Mouse (Mus musculus): ENCODE results near the gene Itgb1bp2. TPM values are rescaled to one million over a fixed set of nuclear protein-coding genes. Genes with fewer than 3 reads are reported as not detected.

The Itgb1bp2 gene
- polyA plus RNA-seq (2015; fragmentation: Nextera tagmentation; extraction: Ambion mirVana), result 1.5 and 1.6 TPM in 2 replicates

DNA sequence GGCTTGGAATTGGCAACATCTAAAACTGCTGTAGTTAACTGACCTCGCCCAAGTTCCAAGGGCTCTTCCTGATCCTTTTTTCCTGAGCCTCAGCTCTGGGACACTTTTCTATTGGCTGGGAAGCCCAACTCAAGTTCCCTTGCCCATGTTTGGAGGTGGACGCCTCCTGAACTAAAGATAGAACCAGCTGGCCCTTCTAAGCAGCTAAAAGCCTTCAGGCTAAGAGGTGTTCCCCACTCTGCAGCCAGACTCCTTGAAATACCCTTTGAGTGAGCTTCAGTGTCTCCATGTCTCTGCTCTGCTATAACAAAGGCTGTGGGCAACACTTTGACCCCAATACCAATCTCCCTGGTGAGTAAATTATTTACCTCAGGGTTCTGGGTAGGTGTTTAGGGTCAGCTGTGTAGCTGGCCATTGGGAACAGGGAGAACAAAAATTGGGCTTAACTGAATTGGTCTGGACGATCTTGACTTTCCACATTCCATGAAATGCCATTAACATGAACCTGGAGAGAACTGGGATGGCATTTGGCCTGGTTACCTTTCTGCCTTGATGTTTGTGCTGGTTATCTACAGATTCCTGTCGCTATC lies at the start of gene Itgb1bp2:
Itgb1bp2 (plus strand) TSS at position 203 of the 590 bp plus-strand sequence.
- no peak within 1 kb of the TSS for H3K4me3 ChIP-seq
- 65% methylated on average over 4 of the region's 4 CpGs for whole genome bisulfite sequencing
- H3K4me2 ChIP-seq, result no peak within 1 kb of the TSS
- H3K4me1 ChIP-seq, result no peaks in the 10 kb centered on the region
- peaks cover 19% of the 10 kb centered on the region; the same call in 1 of the 2 replicates for H3K36me3 ChIP-seq (replicated peaks)
- no peaks in the 10 kb centered on the region for H3K9me3 ChIP-seq
- no peak within 1 kb of the TSS for H3K27ac ChIP-seq
- H3K27me3 ChIP-seq (replicated peaks), result no peaks in the 10 kb centered on the region
- no peak for ATAC-seq (replicated peaks)
- no peak within 1 kb of the TSS for H3K9ac ChIP-seq

DNA sequence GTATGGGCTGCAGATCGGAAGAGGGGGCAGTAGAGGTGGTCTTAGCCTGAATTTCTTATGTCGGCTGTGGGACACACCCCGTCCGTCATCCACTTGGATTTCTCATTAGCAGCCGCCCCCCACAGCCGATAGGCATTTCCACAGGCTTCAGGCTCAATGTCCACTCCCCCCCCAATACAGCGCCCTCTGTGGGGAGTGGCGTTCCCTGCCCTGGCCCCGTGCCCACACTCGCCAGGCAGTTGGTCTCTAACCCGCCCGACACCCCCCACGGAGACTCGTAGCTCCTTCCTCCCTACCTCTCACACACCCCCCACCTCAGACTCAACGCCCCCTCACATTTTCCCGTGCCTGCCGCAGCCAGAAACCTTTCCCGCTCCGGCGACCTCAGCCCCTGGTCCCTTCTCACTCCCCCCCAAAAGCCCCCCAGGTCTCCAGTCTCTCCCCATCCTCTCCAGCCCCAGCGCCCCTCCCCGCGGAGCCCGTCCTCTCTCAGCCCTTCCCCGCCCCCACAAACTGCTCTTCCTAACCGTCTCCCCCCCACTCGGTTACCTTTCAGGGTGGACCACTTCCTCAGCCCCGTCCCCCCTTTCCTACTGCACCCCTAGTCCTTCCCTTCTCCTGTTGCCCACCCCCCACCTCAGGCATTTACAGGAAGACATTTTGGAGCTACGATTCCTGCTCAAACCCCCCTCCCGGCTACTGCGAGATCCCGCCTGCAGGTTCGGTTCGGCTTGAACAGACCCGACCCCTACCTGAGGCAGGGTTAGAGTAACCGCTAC lies 29.8 kb upstream of the Itgb1bp2 start:
- Histone ChIP-seq H3K4me2 (peak overlapping the region; percentile 68), H3K27ac (peak overlapping the region; percentile 88), H3K9ac (peak overlapping the region; percentile 59), H3K36me3 (replicated peaks) (no peaks in the 10 kb centered on the region), H3K4me3 (peak overlapping the region; percentile 56), H3K27me3 (replicated peaks) (no peaks in the 10 kb centered on the region), H3K9me3 (no peaks in the 10 kb centered on the region), H3K4me1 (peaks cover 18% of the 10 kb centered on the region)
- peak; percentile 41 for ATAC-seq (replicated peaks)
- 31% methylated on average over 35 of the region's 36 CpGs for WGBS

DNA sequence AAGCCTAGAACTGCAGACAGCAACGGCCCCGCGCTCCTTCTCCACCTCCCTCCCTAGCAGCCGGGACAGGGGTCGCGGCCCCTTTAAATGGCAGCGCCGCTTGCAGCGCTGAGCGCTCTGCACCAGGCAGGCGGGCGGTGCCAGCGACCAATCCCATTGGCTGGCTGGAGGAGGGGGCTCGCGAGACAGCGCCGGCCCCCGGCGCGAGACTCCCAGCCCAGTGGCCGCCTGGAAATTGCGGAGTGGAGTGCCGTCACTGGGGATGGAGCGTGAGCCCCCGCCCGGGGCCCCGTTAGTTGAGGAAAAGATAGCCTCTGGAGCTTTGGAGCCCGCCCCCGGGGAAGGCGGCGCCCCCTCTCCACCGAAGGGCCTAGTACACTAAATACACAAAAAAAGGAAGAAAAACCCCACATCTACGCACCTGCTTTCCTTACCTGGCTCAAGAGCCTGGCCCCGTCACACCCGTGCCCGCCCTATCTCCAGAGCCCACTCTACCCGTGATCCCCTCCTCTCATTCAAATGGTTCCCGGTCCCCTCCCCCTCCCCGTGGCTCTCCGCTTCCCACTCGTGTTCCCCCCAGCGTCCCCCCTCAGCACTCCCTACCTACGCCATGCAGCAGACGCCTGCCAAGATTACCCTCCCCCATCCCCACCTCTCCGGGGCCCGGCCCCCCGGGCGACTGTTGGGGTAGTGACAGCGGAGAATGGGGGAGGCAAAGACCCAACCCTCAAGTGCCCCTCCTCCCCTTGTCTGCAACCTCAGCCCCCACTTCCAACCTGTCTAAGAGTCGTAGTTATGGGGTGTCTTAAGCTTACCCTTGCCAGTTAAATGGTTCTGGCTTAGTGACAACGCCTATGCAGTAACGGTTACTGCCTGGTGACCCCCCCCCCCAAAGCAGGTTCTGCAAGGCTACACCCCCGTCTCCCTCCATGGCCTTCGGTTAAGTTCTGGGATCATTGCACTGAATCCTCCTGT lies 28.9 kb upstream of the Itgb1bp2 start:
- peaks cover 18% of the 10 kb centered on the region for H3K4me1 ChIP-seq
- no peaks in the 10 kb centered on the region for H3K36me3 ChIP-seq (replicated peaks)
- H3K27me3 ChIP-seq (replicated peaks), result no peaks in the 10 kb centered on the region
- H3K27ac ChIP-seq, result peak overlapping the region; percentile 88
- WGBS, result 24% methylated on average over 42 of the region's 54 CpGs
- H3K4me2 ChIP-seq, result peak overlapping the region; percentile 68
- peak; percentile 97 for ATAC-seq (replicated peaks)
- H3K9me3 ChIP-seq, result no peaks in the 10 kb centered on the region
- H3K4me3 ChIP-seq, result peak overlapping the region; percentile 56
- peak overlapping the region; percentile 59 for H3K9ac ChIP-seq

GRCm38 (mm10) chrX:101420700-101421095 lies 28.2 kb upstream of the Itgb1bp2 start, which contains the start of gene Zmym3:
Gene Zmym3, minus strand, starts transcription at chrX:101420849.
- Histone ChIP-seq H3K4me3 (peak within 1 kb of the TSS; percentile 56), H3K27me3 (replicated peaks) (no peaks in the 10 kb centered on the region)
- WGBS, result 20% methylated on average over 4 of the region's 4 CpGs

DNA sequence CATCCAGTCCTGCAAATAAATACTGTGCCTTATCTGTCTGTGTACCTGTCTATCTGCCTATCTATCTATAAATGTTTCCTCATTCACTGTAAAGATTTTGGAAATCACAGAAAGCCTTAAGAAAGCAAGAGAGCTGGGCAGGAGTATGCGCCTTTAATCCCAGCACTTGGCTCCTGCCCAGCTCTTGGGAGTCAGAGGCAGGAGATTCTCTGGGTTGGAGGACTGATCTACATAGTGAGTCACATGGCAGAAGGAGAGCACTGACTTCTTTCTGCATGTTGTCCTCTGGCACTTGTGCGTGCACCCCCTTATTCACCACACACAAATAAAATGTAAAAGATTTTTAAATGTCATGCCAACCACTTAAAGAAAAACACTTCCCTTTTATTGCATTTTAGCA lies 25.4 kb upstream of the Itgb1bp2 start:
- H3K9me3 ChIP-seq, result no peaks in the 10 kb centered on the region
- H3K4me3 ChIP-seq, result no peak overlapping the region
- no peak overlapping the region for H3K27ac ChIP-seq
- WGBS, result 82% methylated on average over 2 of the region's 2 CpGs
- H3K27me3 ChIP-seq (replicated peaks), result no peaks in the 10 kb centered on the region
- H3K36me3 ChIP-seq (replicated peaks), result no peaks in the 10 kb centered on the region
- peaks cover 3% of the 10 kb centered on the region; the same call in 1 of the 2 replicates for H3K4me1 ChIP-seq
- H3K9ac ChIP-seq, result no peak overlapping the region
- ATAC-seq (replicated peaks), result no peak
- no peak overlapping the region for H3K4me2 ChIP-seq

More at GRCm38 (mm10) chrX:101420700-101421095, 28.2 kb upstream of the Itgb1bp2 start, which contains the start of gene Zmym3:
- no peaks in the 10 kb centered on the region for H3K9me3 ChIP-seq
- peaks cover 18% of the 10 kb centered on the region for H3K4me1 ChIP-seq
- no peaks in the 10 kb centered on the region for H3K36me3 ChIP-seq (replicated peaks)
- peak within 1 kb of the TSS; percentile 68 for H3K4me2 ChIP-seq
- peak within 1 kb of the TSS; percentile 42 for H3K9ac ChIP-seq
- no peak for ATAC-seq (replicated peaks)
- peak within 1 kb of the TSS; percentile 88 for H3K27ac ChIP-seq

- no peaks in the 10 kb centered on the region for H3K27me3 ChIP-seq (replicated peaks)
- peaks cover 17% of the 10 kb centered on the region for H3K4me1 ChIP-seq
- H3K9ac ChIP-seq, result no peak overlapping the region
- H3K4me3 ChIP-seq, result no peak overlapping the region
- no peak overlapping the region for H3K4me2 ChIP-seq
- no peak for ATAC-seq (replicated peaks)
- no peaks in the 10 kb centered on the region; the same call in 1 of the 2 replicates for H3K36me3 ChIP-seq (replicated peaks)
- H3K27ac ChIP-seq, result 0 out of 2 replicates have a peak overlapping the region, but pooled peaks have one; percentile 92
- 0% methylated on average over 1 of the region's 1 CpGs for WGBS
- H3K9me3 ChIP-seq, result no peaks in the 10 kb centered on the region
Measured at GRCm38 (mm10) chrX:101427774-101428173, 21.1 kb upstream of the Itgb1bp2 start.

- Histone ChIP-seq H3K27ac (peak overlapping the region; percentile 92), H3K36me3 (replicated peaks) (no peaks in the 10 kb centered on the region; the same call in 1 of the 2 replicates), H3K4me3 (peak overlapping the region; percentile 29), H3K4me1 (peaks cover 20% of the 10 kb centered on the region), H3K27me3 (replicated peaks) (no peaks in the 10 kb centered on the region), H3K4me2 (peak overlapping the region; percentile 45), H3K9me3 (no peaks in the 10 kb centered on the region), H3K9ac (peak overlapping the region; percentile 6; the same call in 1 of the 2 replicates)
- ATAC-seq (replicated peaks), result peak; percentile 9
- WGBS, result 15% methylated on average over 7 of the region's 7 CpGs
Measured at GRCm38 (mm10) chrX:101428785-101429141, 20.1 kb upstream of the Itgb1bp2 start.

GRCm38 (mm10) chrX:101429142-101429949 lies 19.5 kb upstream of the Itgb1bp2 start, which contains the start of gene Nono:
Gene Nono, plus strand, starts transcription at chrX:101429318.
- Histone ChIP-seq H3K36me3 (replicated peaks) (no peaks in the 10 kb centered on the region; the same call in 1 of the 2 replicates), H3K9me3 (no peaks in the 10 kb centered on the region), H3K4me2 (peak within 1 kb of the TSS; percentile 45), H3K27ac (peak within 1 kb of the TSS; percentile 92), H3K4me3 (peak within 1 kb of the TSS; percentile 69), H3K4me1 (peaks cover 20% of the 10 kb centered on the region), H3K9ac (peak within 1 kb of the TSS; percentile 63), H3K27me3 (replicated peaks) (no peaks in the 10 kb centered on the region)
- WGBS, result 23% methylated on average over 50 of the region's 51 CpGs
- ATAC-seq (replicated peaks), result peak; percentile 97

DNA sequence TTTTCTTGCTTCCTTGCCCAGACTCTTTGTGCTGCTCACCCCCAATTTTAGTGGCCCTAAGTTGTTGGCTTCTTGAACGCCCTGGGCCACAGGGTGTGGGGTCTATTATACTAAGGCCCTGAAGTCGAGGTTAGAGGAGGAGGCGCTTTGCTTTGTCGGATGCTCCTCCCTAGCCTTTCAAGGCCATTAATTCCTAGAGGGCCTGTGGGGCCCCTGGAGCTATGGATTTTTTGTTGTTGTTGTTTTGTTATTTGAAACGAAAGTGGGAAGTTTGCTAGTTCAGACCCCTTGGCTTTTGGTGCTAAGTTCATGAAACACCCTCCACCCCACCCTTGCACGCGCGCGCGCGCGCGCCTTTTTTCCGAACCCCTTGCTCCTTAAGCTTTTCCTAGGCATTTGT lies 18.9 kb upstream of the Itgb1bp2 start:
- H3K27me3 ChIP-seq (replicated peaks), result no peaks in the 10 kb centered on the region
- peaks cover 20% of the 10 kb centered on the region for H3K4me1 ChIP-seq
- peak overlapping the region; percentile 63 for H3K9ac ChIP-seq
- H3K27ac ChIP-seq, result peak overlapping the region; percentile 92
- H3K4me2 ChIP-seq, result peak overlapping the region; percentile 44
- H3K4me3 ChIP-seq, result peak overlapping the region; percentile 69
- ATAC-seq (replicated peaks), result peak; percentile 64
- no peaks in the 10 kb centered on the region; the same call in 1 of the 2 replicates for H3K36me3 ChIP-seq (replicated peaks)
- 25% methylated on average over 14 of the region's 14 CpGs for WGBS
- H3K9me3 ChIP-seq, result no peaks in the 10 kb centered on the region

GRCm38 (mm10) chrX:101451147-101451546 lies 2.3 kb downstream of the Itgb1bp2 start:
- Histone ChIP-seq H3K27ac (no peak overlapping the region), H3K4me3 (no peak overlapping the region), H3K4me1 (no peaks in the 10 kb centered on the region), H3K9me3 (no peaks in the 10 kb centered on the region), H3K9ac (no peak overlapping the region), H3K36me3 (replicated peaks) (peaks cover 19% of the 10 kb centered on the region; the same call in 1 of the 2 replicates), H3K27me3 (replicated peaks) (no peaks in the 10 kb centered on the region), H3K4me2 (no peak overlapping the region)
- 74% methylated on average over 1 of the region's 1 CpGs for WGBS
- ATAC-seq (replicated peaks), result no peak

DNA sequence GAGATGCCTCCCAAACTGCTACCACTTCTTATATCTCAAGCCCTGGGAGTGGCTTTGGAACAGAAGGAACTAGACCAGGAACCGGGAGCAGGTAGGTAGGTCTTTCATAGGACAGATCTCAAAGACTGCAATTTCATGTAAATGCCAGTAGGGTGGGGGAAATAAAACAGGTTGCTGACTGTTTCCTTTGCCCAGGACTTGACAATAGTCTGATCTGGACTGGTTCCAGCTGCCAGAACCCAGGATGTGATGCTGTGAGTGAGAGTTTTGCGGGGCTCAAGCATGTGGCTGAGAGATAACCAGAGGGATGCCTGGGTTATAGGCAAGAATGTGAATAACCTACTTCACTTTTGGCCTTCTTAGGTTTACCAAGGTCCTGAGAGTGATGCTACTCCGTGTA lies 2.7 kb downstream of the Itgb1bp2 start:
- WGBS, result 96% methylated on average over 3 of the region's 3 CpGs
- Histone ChIP-seq H3K9me3 (no peaks in the 10 kb centered on the region), H3K27me3 (replicated peaks) (no peaks in the 10 kb centered on the region), H3K4me1 (no peaks in the 10 kb centered on the region), H3K9ac (no peak overlapping the region), H3K4me3 (no peak overlapping the region), H3K36me3 (replicated peaks) (peaks cover 15% of the 10 kb centered on the region; the same call in 1 of the 2 replicates), H3K27ac (no peak overlapping the region), H3K4me2 (no peak overlapping the region)
- no peak for ATAC-seq (replicated peaks)
